Comparison of ENCODE assay signal across 16 mouse cellular contexts in genomic region chr3:122434983-122435935, GRCm38 (mm10).
A peak's percentile ranks its signal among the peaks of the same experiment; 100 is the strongest.
DNase-seq lines count a peak whose midpoint lies in the region; TF ChIP-seq lines count a peak whose summit lies in the region.
"Had no signal": no experiment of that assay in that cellular context is flagged by ENCODE, and none has a peak within 500 bp of the region (broad histone marks: within the 10 kb centered on the region; RNA-seq: fewer than 3 reads in every experiment).

No protein-coding gene starts in this region.

- no peaks in the 10 kb centered on the region for H3K27me3 ChIP-seq in E14TG2a.4 (ENCODE audit: insufficient read depth, low read length)
- H3K27me3 ChIP-seq: liver, embryonic 15.5 days had no signal

- peaks cover 89% of the 10 kb centered on the region for H3K4me1 ChIP-seq in E14TG2a.4 (replicated peaks; ENCODE audit: low read depth, low read length)

- peak; percentile 71 to 85 for DNase-seq in adrenal gland, adult (ENCODE audit: inconsistent age in 2 of 2, low spot score in 1 of 2)
- no peak for DNase-seq in adrenal gland, postnatal 4 days (ENCODE audit: low spot score in 2 of 2)
- DNase-seq in layer of hippocampus, adult 2 months (ENCODE audit: low spot score in 2 of 2), result no peak
- no peak for DNase-seq in layer of hippocampus, adult 8-10 months (ENCODE audit: low spot score in 2 of 2)
- peak; percentile 40 for DNase-seq in adrenal gland, postnatal 25 days
- no peak for DNase-seq in urinary bladder, postnatal 25 days (ENCODE audit: low spot score)
- no peak for DNase-seq in frontal cortex, postnatal 14 days (ENCODE audit: low spot score in 2 of 2)
- DNase-seq: heart, adult 18-20 months; heart, postnatal 4 days; kidney, postnatal 4 days; right cerebral cortex, postnatal 14 days; thymus, postnatal 36 days had no signal

- no peak overlapping the region for H3K27ac ChIP-seq in layer of hippocampus, adult 2 months
- H3K27ac ChIP-seq: liver, embryonic 15.5 days; macrophage had no signal

- TF ChIP-seq CTCF in layer of hippocampus, adult 2 months (conservative IDR thresholded peaks at IDR 0.05), result peak; percentile 55
- peak; percentile 66 for TF ChIP-seq CTCF in E14TG2a.4 (conservative IDR thresholded peaks at IDR 0.05; ENCODE audit: low read length)

- no peak overlapping the region for H3K4me3 ChIP-seq in layer of hippocampus, adult 2 months
- no peak overlapping the region for H3K4me3 ChIP-seq in E14TG2a.4 (replicated peaks; ENCODE audit: low read length)
- H3K4me3 ChIP-seq: liver, embryonic 15.5 days had no signal

- H3K9me3 ChIP-seq in E14TG2a.4 (ENCODE audit: low read length), result no peaks in the 10 kb centered on the region
- H3K9me3 ChIP-seq: G1E; liver, embryonic 15.5 days had no signal

- H3K36me3 ChIP-seq in E14TG2a.4 (ENCODE audit: insufficient read depth, low read length), result peaks cover 19% of the 10 kb centered on the region; the same call in 1 of the 2 replicates
- H3K36me3 ChIP-seq: G1E; liver, embryonic 15.5 days had no signal

Comparison
In these comparisons a context has a peak if more than half of its experiments do, and no peak if none do; other contexts are left out.
1. DNase-seq: peak in adrenal gland, adult (2 of 2) and adrenal gland, postnatal 25 days (single experiment); none in adrenal gland, postnatal 4 days (0 of 2), layer of hippocampus, adult 2 months (0 of 2), layer of hippocampus, adult 8-10 months (0 of 2), urinary bladder, postnatal 25 days (single experiment) and frontal cortex, postnatal 14 days (0 of 2).